Mouse (Mus musculus) thymus, adult 2 months (tissue): ENCODE measurements around the gene Osbpl11. TPM values are rescaled to one million over a fixed set of nuclear protein-coding genes. Genes with fewer than 3 reads are reported as not detected.
"Not testable (repeated sequence)": the region's sequence is repeated elsewhere in the genome, so short reads cannot be mapped to it uniquely, and the experiment has no call there.

Source experiments
- DNase-seq: peaks from one replicate; pipeline ENCODE4 v3.0.0; 2021
- H3K27ac ChIP-seq: fragments of 200-500 bp; 2 replicates; pipeline ENCODE4 v1.5.1; 2012; ENCODE audit warnings: low read length, control low read depth; ENCODE audit not compliant: control insufficient read depth, insufficient read depth
- H3K27me3 ChIP-seq: fragments of 200-500 bp; 2 replicates; pipeline ENCODE4 v1.6.1; 2012; ENCODE audit warnings: mild to moderate bottlenecking, low read length, moderate library complexity, mixed read lengths; ENCODE audit not compliant: control insufficient read depth, insufficient read depth
- H3K36me3 ChIP-seq: fragments of 200-500 bp; 2 replicates; pipeline ENCODE4 v1.6.1; 2012; ENCODE audit warnings: mild to moderate bottlenecking, low read length, moderate library complexity; ENCODE audit not compliant: control insufficient read depth, insufficient read depth
- H3K4me1 ChIP-seq: fragments of 200-500 bp; replicated peaks from 2 replicates; pipeline ENCODE4 v1.6.1; 2012; ENCODE audit warnings: low read length; ENCODE audit not compliant: control insufficient read depth, insufficient read depth
- H3K4me3 ChIP-seq: fragments of 200-500 bp; 2 replicates; pipeline ENCODE4 v1.5.1; 2012; ENCODE audit warnings: mild to moderate bottlenecking, low read length, control low read depth, moderate library complexity; ENCODE audit not compliant: control insufficient read depth, insufficient read depth
- CTCF ChIP-seq: fragments of 200-500 bp; IDR thresholded peaks from 2 replicates; pipeline ENCODE4 v1.5.1; 2012; ENCODE audit warnings: mild to moderate bottlenecking, control low read depth, low read length, moderate library complexity, borderline replicate concordance; ENCODE audit not compliant: control insufficient read depth, poor library complexity, insufficient read depth; ENCODE audit errors: extremely low read depth
- POLR2A ChIP-seq: fragments of 200-500 bp; IDR thresholded peaks from 2 replicates; pipeline ENCODE4 v1.6.1; 2012; ENCODE audit warnings: mild to moderate bottlenecking, low read length, control low read depth, moderate library complexity; ENCODE audit not compliant: control insufficient read depth, poor library complexity, insufficient read depth; ENCODE audit errors: extremely low read depth
- WGBS: fragments of 180-500 bp; shearing (Covaris S2); methylation state at CpG from one replicate; pipeline ENCODE4 v1.1.7; 2018; 5-methylcytosine and 5-hydroxymethylcytosine counted together
- polyA plus RNA-seq: library from polyadenylated mRNA; depleted of rRNA; stranded (reverse); fragments of >200 nt; gene quantifications from 2 replicates; pipeline ENCODE4 v1.2.3, GENCODE M21; 2012

Osbpl11 gene
- polyA plus RNA-seq, 1 experiment: 26.5 TPM

DNA sequence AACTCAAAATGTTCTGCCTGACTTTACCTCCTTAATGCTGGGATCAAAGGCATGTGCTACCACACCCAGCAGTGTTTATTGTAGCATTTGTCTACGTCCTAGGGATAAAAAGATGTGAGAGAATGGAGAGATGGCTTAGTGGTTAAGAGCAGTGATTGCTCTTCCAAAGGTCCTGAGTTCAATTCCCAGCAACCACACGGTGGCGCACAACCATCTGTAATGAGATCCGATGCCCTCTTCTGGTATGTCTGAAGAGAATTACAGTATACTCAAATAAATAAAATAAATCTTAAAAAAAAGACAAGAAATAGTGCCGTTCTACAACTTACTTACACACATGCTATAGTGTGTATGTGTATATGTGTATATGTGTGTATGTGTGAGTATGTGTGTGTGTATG, 17.3 kb upstream of the Osbpl11 start:
- 50% methylated on average over 5 of the region's 5 CpGs for WGBS
- Histone ChIP-seq H3K27ac (no peak overlapping the region), H3K4me1 (no peaks in the 10 kb centered on the region), H3K36me3 (no peaks in the 10 kb centered on the region), H3K4me3 (no peak overlapping the region), H3K27me3 (no peaks in the 10 kb centered on the region)
- DNase-seq: no peak
- no peak for TF ChIP-seq CTCF
- no peak for TF ChIP-seq POLR2A

DNA sequence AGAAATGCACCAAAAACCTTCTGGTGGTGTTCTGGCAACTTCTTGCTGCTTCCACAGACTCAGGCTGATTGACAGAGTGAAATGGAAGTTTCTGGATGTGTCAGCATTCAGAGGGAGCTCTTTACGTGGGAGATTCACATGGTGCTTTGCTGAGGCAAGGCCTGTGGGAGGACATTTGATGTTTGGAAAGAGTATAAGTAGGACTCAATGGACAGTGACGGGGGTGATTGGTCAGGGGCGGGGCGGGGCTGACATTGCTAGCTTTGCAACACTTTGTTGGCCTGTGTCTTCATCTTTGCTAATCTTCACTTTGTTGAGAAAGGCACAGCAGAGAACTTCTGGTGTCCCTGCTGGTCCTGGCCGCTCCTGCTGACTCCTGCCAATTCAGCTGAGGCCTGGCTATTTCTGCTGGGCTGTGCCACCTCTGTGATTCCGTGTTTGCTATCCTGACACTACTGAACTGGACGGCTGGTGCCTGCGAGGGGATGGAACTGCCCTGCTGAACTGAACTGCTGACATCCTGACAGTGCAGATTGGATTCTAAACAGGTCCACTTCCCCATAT, 15.3 kb upstream of the Osbpl11 start:
- Histone ChIP-seq H3K27me3 (no peaks in the 10 kb centered on the region), H3K27ac (no peak overlapping the region), H3K4me3 (no peak overlapping the region), H3K36me3 (no peaks in the 10 kb centered on the region), H3K4me1 (no peaks in the 10 kb centered on the region)
- DNase-seq: no peak
- TF ChIP-seq CTCF: no peak
- TF ChIP-seq POLR2A: no peak
- WGBS: 92% methylated on average over 8 of the region's 8 CpGs

DNA sequence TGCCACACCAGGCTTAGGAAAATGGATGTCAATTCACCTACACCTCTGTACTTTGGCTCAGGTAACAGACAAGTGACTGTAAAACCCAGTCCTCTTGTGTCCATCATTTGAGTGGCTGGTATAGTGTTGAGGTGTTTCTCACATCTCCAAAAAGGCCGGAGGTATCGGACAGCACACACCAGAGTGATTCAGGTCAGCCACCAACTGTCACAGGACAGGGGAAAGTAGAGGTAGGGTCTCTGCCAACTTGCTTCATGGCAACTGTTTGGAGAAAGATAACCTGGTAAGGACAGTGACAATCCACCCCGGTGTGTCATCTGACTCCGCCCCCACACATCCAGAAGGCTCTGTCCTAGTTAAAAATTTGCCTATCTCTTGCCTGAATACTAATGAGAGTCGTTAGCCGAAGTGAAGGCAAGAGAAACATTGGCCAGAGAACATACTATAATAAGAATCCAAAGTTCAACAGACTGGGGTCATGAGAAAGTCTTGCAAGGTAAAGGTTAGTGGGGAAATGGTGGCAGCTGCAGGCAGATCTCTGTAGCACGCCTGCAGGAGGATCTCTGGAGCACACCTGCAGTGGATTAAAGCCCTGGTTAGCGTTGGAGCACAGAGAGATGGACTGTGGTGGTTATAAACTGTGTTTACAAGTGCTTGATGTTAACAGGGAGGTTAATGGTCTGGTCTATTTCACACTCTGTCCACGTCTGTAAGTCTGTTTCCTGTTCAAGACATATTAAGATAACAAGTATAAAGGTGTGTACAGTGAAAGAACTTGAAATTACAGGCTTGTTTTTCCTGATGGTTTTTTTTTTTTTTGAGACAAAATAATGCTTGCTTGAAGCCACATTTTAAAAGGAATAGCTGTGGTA, 13.9 kb upstream of the Osbpl11 start:
- 79% methylated on average over 9 of the region's 9 CpGs for WGBS
- H3K27me3 ChIP-seq: no peaks in the 10 kb centered on the region
- no peak for DNase-seq
- H3K4me3 ChIP-seq: no peak overlapping the region
- TF ChIP-seq CTCF (no peak), POLR2A (no peak)
- no peaks in the 10 kb centered on the region for H3K36me3 ChIP-seq
- H3K4me1 ChIP-seq: no peaks in the 10 kb centered on the region
- H3K27ac ChIP-seq: no peak overlapping the region

DNA sequence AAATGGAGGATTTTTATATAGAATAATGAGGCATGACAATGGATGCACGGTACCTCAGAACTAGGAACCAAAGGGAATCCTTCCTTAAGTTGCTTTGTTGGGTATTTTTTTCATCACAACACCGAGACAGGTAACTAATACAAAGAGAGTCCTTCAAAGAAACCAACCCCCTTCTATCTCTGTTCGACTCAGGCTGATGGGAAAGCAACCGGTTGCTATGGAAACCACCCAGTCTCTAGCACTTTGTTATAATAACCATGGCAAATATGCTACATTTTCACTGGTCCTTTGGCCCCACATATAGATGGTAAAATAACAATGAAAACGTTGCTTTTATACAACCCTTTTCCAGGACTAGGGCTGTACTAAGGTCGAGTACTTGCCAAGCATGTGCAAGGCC, 13.1 kb upstream of the Osbpl11 start:
- Histone ChIP-seq H3K36me3 (no peaks in the 10 kb centered on the region), H3K4me1 (no peaks in the 10 kb centered on the region), H3K27ac (no peak overlapping the region), H3K4me3 (no peak overlapping the region), H3K27me3 (no peaks in the 10 kb centered on the region)
- no peak for DNase-seq
- TF ChIP-seq CTCF: no peak
- no peak for TF ChIP-seq POLR2A
- 92% methylated on average over 6 of the region's 6 CpGs for WGBS

DNA sequence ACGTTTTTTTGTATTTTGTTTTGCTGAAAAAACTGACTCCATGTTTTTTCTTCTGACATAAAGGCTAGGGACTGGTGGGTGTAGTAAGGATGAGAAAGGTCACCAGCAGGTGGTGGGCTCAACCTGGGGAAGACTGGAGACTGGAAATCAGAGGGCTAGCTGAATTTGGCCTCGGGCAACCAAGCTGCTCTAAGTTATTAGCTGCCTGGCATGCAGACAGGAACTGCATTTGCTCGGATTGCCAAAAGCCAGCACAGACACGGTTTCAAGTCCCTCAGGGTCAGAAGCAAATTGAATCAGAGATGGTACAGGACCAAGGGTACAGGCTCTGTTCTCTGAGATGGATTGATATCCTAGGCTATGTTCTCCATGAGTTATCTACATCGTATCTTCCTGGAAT, 11.7 kb upstream of the Osbpl11 start:
- no peaks in the 10 kb centered on the region for H3K27me3 ChIP-seq
- no peak overlapping the region for H3K27ac ChIP-seq
- DNase-seq: no peak
- H3K36me3 ChIP-seq: no peaks in the 10 kb centered on the region
- TF ChIP-seq CTCF: no peak
- no peak for TF ChIP-seq POLR2A
- no peak overlapping the region for H3K4me3 ChIP-seq
- WGBS: 91% methylated on average over 5 of the region's 5 CpGs
- H3K4me1 ChIP-seq: peaks cover 1% of the 10 kb centered on the region

DNA sequence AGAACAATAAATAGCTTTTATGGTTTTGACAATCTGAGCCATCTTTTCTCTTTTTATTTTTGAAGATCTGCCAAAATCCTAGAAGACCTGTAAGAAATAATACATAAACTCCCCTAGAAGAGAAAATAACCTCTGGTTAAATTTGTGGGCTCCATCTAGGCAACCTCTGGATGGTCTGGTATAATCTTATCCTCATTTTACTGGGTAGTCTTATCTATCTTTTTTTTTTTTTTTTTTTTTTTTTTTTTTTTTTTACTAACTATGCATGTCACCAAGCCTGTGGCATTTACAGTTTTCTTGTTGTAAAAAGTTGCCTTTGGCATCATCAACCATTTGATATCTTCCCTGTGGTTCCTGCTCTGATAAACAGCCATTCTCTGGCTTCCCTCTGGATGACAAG, 10.2 kb upstream of the Osbpl11 start:
- TF ChIP-seq CTCF: no peak
- no peak for TF ChIP-seq POLR2A
- no peak overlapping the region for H3K4me3 ChIP-seq

DNA sequence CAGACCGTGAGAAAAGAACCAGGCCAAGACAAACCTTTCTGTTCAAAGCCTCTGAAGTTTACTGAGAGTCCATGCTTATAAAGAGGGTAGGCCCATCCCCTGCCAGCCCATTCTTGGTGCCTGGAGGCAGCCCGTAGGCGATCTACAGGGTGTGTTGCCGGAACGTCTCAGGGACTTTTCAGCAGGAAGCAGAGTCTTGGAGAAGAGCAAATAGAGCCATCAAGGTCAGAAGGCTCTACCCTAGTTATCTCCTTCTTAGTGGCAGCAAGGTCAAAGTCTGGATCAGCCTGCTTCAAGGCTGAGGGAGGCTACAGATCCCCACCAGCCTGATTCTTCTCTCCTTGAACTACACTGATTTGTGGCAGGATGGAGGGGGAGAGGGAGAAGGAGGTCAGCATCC, 8.0 kb upstream of the Osbpl11 start:
- H3K36me3 ChIP-seq, H3K4me1 ChIP-seq, DNase-seq, H3K4me3 ChIP-seq, H3K27me3 ChIP-seq, H3K27ac ChIP-seq: not testable (repeated sequence)
- 99% methylated on average over 5 of the region's 5 CpGs for WGBS

More for the DNA sequence above, 10.2 kb upstream of the Osbpl11 start:
- Histone ChIP-seq H3K36me3 (no peaks in the 10 kb centered on the region), H3K27ac (no peak overlapping the region), H3K4me1 (peaks cover 5% of the 10 kb centered on the region), H3K27me3 (no peaks in the 10 kb centered on the region)
- no peak for DNase-seq
